Mouse (Mus musculus) gastrocnemius, postnatal 36 days (tissue): ENCODE data around the gene Wdr5b. TPM values are rescaled to one million over a fixed set of nuclear protein-coding genes. Genes with fewer than 3 reads are reported as not detected.
"Not testable (repeated sequence)": the region's sequence is repeated elsewhere in the genome, so short reads cannot be mapped to it uniquely, and the experiment has no call there.

Source experiments
- DNase-seq, 2 experiments: peaks; one replicate each; pipeline ENCODE4 v3.0.0; 2022
- intact Hi-C: fragments of 180-260 bp; cut with DNase I; formaldehyde crosslinking; loops from one replicate; pipeline ENCODE4 v1.15.1; 2025
- long read RNA-seq, 2 experiments: library from polyadenylated mRNA; stranded (forward); transcript quantifications; one replicate each; pipeline ENCODE4 v2.0.0; 2021
- total RNA-seq, 2 experiments: library from RNA; stranded (reverse); gene quantifications; 2 replicates each; pipeline ENCODE4 v1.2.3; 2021

Wdr5b gene
- total RNA-seq: 1 to 10 TPM; 1.2 to 1.8 TPM
- long read RNA-seq, experiment 1: 0 reads
- long read RNA-seq, experiment 2, partial matches to known transcripts: 0 of 3 reads
- long read RNA-seq, experiment 2, other reads (novel, unspliced or antisense): 0 of 3 reads

DNA sequence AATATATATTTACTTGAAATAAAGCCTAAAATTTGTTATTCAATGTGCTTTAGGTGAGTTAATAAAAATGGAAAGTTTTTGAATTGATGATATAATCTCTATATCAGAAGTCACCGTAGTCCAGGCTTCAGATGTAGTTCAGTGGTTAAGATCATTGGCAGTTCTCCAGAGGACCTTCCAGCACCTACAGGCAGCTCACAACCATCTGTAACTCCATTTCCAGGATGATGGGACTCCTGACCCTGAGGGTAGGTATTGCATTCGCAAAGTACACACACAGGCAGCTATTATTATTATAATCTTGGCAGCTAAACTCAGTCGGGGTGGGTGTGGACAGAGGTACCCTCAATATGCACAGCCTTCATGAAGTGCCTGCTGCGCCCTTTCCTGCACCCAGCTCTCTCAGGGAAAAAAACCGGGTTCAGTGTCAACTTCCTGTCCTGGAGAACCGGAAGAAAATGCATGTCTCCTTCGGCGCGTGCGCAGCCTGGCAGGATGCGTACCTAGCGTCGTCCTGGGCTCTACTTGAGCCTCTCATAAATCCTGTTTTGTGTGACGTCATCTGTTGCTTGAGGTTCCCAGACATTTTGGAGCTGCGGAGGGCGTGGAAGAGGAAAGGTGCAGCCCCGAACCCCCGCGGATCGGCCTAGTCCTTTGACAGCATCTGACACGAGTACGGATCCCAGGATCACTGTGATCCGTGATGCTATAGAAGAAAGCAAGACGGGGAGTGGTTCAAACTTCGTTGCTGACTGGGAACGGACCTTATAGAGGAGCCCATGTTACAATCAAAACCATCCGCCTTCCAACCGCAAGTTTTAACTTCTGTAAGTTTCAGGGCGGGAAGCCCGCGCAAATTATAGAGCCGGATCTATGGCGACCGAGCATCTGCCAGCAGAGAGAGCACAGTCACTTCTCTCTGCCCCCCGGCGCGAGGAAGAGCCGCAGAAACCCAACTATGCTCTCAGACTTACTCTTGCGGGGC is at the start of gene Wdr5b:
Gene Wdr5b, plus strand, starts transcription at position 551 of the 985 bp plus-strand sequence.
- peak; percentile 82 to 89 for DNase-seq
- intact Hi-C loops: loop anchor here (10.0 kb wide), 1 partner anchor 166 kb away; the partner anchor contains the start of gene Parp14

DNA sequence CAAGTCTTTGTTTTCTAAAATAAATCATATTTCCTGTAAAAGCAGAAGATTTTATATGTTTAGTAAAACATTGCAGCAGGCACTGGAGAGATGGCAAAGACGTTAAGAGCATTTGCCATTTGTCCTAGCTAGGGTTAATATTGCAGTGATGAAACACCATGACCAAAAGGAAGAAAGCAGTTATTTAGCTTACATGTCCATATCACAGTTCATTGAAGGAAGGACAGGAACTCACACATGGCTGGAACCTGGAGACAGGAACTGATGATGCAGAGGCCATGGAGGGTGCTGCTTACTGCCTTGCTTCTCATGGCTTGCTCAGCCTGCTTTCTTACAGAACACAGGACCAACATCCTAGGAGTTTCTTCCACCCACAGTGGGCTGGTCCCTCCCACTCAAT is 48.6 kb upstream of the Wdr5b start:
- intact Hi-C loops: no loop called here
- no peak for DNase-seq

GRCm38 (mm10) chr16:35993316-35993715 is 47.7 kb upstream of the Wdr5b start:
- intact Hi-C loops: no loop called here
- no peak for DNase-seq

GRCm38 (mm10) chr16:35998852-35999251 is 42.1 kb upstream of the Wdr5b start:
- intact Hi-C loops, DNase-seq: not testable (repeated sequence)

DNA sequence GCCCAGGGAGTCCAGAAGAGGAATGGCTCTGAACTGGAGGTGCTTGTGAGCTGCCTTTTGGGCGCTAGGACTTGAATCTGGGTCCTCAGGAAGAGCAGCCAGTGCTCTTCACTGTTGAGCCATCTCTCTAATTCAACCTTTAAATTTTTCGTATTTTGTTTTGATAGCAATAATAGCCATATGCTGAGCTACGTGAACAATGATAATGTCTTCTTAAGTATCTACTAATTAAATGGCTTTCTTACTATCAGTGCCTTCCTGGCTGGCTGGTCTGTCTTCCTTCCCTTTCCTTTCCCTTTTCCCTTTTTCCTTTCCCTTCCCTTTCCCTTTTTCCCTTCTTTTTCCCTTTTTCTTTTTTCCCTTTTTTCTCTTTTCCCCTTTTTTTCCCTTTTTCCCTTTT is 32.6 kb upstream of the Wdr5b start:
- DNase-seq: no peak
- intact Hi-C loops: no loop called here

DNA sequence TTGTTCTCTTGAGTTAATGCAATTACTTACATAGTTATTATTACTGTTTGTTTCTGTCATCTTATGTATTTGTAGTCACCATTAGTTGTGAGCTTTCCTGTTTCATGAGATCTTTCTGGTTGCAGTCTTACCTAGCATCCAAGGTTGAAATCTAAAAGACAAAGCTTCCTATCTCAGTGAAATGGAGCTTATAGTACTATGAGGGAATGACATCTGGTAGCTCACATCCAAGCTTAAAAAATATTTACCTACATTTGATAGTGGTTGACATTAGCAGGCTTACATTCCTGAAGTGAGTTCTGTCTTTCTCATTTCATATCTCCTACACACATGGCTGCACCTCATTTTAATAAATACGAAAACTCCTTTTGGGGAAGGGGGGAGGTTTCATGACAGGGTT is 24.7 kb upstream of the Wdr5b start:
- intact Hi-C loops: no loop called here

DNA sequence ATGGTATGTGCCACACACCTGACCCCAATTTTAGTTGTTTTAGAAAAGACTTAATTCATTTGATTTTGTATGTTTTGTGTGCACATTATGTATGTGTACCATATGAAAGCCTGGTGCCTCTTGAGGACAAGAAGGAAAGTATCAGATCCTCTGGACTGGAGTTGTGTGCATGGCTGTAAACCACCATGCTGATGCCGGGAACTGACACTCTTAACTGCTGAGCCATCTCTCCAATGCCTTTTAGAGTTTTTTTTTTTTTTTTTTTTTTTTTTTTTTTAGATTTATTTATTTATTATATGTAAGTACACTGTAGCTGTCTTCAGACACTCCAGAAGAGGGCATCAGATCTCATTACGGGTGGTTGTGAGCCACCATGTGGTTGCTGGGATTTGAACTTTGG is 12.9 kb upstream of the Wdr5b start:
- intact Hi-C loops: not testable (repeated sequence)

More for the DNA sequence above, 24.7 kb upstream of the Wdr5b start:
- no peak for DNase-seq

GRCm38 (mm10) chr16:36041625-36042020 is 633 bp downstream of the Wdr5b start:
- intact Hi-C loops: loop anchor here (10.0 kb wide), 1 partner anchor 167 kb away; the partner anchor contains the start of gene Parp14
- DNase-seq: no peak

More for the DNA sequence above, 12.9 kb upstream of the Wdr5b start:
- DNase-seq: not testable (repeated sequence)

DNA sequence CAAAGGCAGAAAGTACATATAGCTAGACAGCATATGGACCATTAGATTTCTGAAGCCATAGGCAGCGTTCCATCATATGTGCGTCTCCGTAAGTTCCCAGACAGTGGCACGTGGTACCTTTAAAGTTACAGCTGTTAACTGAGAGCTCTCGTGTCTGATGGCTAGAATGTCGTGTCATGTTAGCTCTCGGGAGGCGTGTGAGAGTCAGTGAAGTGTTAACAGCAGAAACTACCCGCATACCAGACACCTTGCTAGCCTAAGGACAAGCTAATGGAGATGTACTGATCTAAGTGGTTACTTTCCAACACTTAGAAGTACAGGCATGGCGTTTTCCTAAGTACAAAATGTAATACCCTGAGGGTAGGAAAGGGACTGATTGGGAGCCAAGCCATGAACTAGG is 2.1 kb downstream of the Wdr5b start:
- intact Hi-C loops: loop anchor here (10.0 kb wide), 1 partner anchor 168 kb away; the partner anchor contains the start of gene Parp14
- no peak for DNase-seq

DNA sequence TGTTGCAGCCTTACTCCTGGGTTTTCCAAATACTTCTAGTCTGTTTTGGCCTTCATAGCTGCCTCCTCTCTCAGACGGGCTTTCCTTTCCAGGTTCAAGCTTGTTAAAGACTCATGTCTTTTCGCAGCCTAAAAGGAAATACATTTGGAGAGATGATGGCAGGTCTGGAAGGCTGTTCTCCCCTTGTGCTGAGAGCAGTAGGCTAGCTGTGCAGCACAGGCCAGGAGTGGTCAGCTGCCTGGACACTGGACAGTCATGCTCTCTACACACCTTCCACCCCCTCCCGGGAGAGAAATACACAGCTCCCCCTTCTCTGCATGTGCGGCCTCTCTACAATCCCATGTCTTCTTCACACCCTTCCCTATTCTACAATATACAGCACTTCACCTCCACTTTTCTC is 3.0 kb downstream of the Wdr5b start:
- no peak for DNase-seq

GRCm38 (mm10) chr16:36047538-36047937 is 6.5 kb downstream of the Wdr5b start:
- intact Hi-C loops: loop anchor here (10.0 kb wide), 1 partner anchor 173 kb away; the partner anchor contains the start of gene Parp14

More for the DNA sequence above, 3.0 kb downstream of the Wdr5b start:
- intact Hi-C loops: loop anchor here (10.0 kb wide), 1 partner anchor 169 kb away; the partner anchor contains the start of gene Parp14

GRCm38 (mm10) chr16:36051491-36051890 is 10.5 kb downstream of the Wdr5b start:
- intact Hi-C loops: no loop called here
- no peak for DNase-seq

More at GRCm38 (mm10) chr16:36047538-36047937, 6.5 kb downstream of the Wdr5b start:
- no peak for DNase-seq

DNA sequence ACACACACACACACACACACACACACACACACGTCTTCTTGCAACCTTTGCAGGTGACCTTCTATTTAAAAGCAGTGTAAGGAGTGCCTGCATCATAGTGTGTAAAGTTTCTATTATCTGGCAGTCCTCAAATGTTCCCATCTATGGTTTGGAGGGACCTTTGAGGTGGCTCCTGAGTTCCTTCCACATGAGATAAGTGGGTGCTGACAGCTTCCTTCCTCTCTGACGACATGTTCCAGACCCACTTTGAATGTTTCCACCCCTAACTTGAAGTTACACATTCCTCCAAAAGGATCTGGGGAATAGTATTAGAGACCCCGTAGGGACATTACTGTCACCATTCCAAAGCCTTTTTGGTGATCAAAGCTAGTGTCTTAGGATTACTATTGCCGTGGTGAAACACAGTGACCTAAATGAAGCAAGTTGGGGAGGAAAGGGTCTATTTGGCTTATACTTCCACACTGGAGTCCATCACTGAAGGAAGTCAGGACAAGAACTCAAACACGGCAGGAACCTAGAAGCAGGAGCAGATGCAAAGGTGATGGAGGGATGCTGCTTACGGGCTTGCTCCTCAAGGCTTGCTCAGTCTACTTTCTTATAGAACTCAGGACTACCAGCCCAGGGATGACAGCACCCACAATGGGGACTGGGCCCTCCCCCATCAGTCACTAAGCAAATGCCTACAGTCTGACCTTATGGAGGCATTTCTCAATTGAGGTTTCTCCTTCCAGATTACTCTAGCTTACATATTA is 12.7 kb downstream of the Wdr5b start:
- intact Hi-C loops: no loop called here
- DNase-seq: no peak

DNA sequence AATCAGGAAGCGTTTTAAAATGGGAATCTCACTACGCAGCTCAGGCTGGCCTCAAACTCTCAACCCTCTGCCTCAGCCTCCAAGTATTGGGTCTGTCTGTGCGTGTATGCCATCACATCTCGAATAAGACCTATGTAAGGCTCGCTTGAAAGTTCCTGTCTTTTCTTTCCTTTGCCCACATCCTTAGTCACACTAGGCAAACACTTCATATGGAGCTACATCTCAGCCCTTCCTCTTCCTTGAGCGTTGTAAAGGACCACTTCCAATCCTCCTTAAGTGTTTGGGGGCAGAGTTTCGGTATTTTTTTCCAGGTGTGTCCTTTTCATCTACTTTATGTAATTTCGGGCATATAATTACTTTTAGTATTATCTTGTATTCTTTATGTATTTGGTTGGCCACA is 13.9 kb downstream of the Wdr5b start:
- intact Hi-C loops: no loop called here
- no peak for DNase-seq

DNA sequence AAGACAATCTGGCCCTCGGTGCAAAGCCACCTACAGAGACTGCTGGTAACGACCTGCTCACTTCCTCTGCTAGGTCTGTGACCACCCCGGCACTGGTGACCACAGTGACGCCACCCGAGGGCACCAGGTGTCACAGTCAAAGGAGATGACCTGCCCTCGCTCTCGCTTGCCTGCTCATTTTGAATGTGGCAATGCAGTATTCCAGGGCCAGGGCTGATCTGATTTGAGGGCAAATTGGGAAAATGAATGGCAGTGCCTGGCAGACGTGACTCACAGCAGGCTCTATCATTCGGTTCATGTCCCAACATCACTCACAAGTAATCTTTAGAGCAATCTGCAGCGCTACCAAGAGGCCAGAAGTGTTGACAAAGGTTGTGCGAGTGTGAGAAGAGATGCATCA is 15.4 kb downstream of the Wdr5b start:
- no peak for DNase-seq
- intact Hi-C loops: no loop called here

GRCm38 (mm10) chr16:36057933-36058475 is 17.0 kb downstream of the Wdr5b start:
- no peak for DNase-seq
- intact Hi-C loops: no loop called here

GRCm38 (mm10) chr16:36062534-36062933 is 21.5 kb downstream of the Wdr5b start:
- intact Hi-C loops, DNase-seq: not testable (repeated sequence)

- intact Hi-C loops: no loop called here
- DNase-seq: no peak
Measured at GRCm38 (mm10) chr16:36063315-36063714, 22.3 kb downstream of the Wdr5b start.

- intact Hi-C loops: no loop called here
- no peak for DNase-seq
Measured at GRCm38 (mm10) chr16:36064904-36065303, 23.9 kb downstream of the Wdr5b start.

- intact Hi-C loops: no loop called here
- no peak for DNase-seq
Measured at GRCm38 (mm10) chr16:36067694-36068093, 26.7 kb downstream of the Wdr5b start.
